Mouse (Mus musculus): ENCODE data around the gene Map10. TPM values are rescaled to one million over a fixed set of nuclear protein-coding genes. Genes with fewer than 3 reads are reported as not detected.

Map10 gene
- polyA plus RNA-seq, 1 experiment from 2014 or later, result 6.1 TPM

GRCm38 (mm10) chr8:125665183-125665875, 4.3 kb upstream of the Map10 start:
- Histone ChIP-seq H3K4me3 (ENCODE audit: low read depth, low read length) (no peak overlapping the region), H3K4me1 (ENCODE audit: control insufficient read depth, insufficient read depth, low read length) (peaks cover 20% of the 10 kb centered on the region), H3K9me3 (replicated peaks; ENCODE audit: control insufficient read depth, low read length) (no peaks in the 10 kb centered on the region), H3K9ac (ENCODE audit: low read depth, low read length) (no peak overlapping the region), H3K27me3 (ENCODE audit: control insufficient read depth, insufficient read depth, low read length) (no peaks in the 10 kb centered on the region), H3K27ac (ENCODE audit: low read depth, low read length) (peak overlapping the region; percentile 93), H3K36me3 (ENCODE audit: control insufficient read depth, insufficient read depth, low read length) (no peaks in the 10 kb centered on the region), H3K4me2 (0 out of 2 replicates have a peak overlapping the region, but pooled peaks have one; percentile 1)
- ATAC-seq (replicated peaks; ENCODE audit: insufficient number of reproducible peaks, low FRiP score, low TSS enrichment), result no peak
- WGBS (ENCODE audit: insufficient replicate concordance), result 57% methylated on average over 8 of the region's 8 CpGs

GRCm38 (mm10) chr8:125665876-125666186, 3.8 kb upstream of the Map10 start:
- H3K36me3 ChIP-seq (ENCODE audit: control insufficient read depth, insufficient read depth, low read length), result peaks cover 2% of the 10 kb centered on the region; the same call in 1 of the 2 replicates
- H3K9me3 ChIP-seq (replicated peaks; ENCODE audit: control insufficient read depth, low read length), result peaks cover 2% of the 10 kb centered on the region
- ATAC-seq (replicated peaks; ENCODE audit: insufficient number of reproducible peaks, low FRiP score, low TSS enrichment), result no peak
- H3K9ac ChIP-seq (ENCODE audit: low read depth, low read length), result no peak overlapping the region
- no peak overlapping the region for H3K4me3 ChIP-seq (ENCODE audit: low read depth, low read length)
- H3K4me2 ChIP-seq, result peak overlapping the region; percentile 1; the same call in 1 of the 2 replicates
- peak overlapping the region; percentile 93 for H3K27ac ChIP-seq (ENCODE audit: low read depth, low read length)
- H3K4me1 ChIP-seq (ENCODE audit: control insufficient read depth, insufficient read depth, low read length), result peaks cover 21% of the 10 kb centered on the region
- WGBS (ENCODE audit: insufficient replicate concordance), result 17% methylated on average over 2 of the region's 2 CpGs
- H3K27me3 ChIP-seq (ENCODE audit: control insufficient read depth, insufficient read depth, low read length), result no peaks in the 10 kb centered on the region

- Histone ChIP-seq H3K4me1 (ENCODE audit: control insufficient read depth, insufficient read depth, low read length) (peaks cover 21% of the 10 kb centered on the region), H3K27me3 (ENCODE audit: control insufficient read depth, insufficient read depth, low read length) (no peaks in the 10 kb centered on the region), H3K36me3 (ENCODE audit: control insufficient read depth, insufficient read depth, low read length) (peaks cover 6% of the 10 kb centered on the region; the same call in 1 of the 2 replicates), H3K9ac (ENCODE audit: low read depth, low read length) (no peak overlapping the region), H3K9me3 (replicated peaks; ENCODE audit: control insufficient read depth, low read length) (peaks cover 6% of the 10 kb centered on the region), H3K4me3 (ENCODE audit: low read depth, low read length) (no peak overlapping the region), H3K4me2 (peak overlapping the region; percentile 46), H3K27ac (ENCODE audit: low read depth, low read length) (peak overlapping the region; percentile 93)
- ATAC-seq (replicated peaks; ENCODE audit: insufficient number of reproducible peaks, low FRiP score, low TSS enrichment), result no peak
- WGBS (ENCODE audit: insufficient replicate concordance), result 21% methylated on average over 5 of the region's 5 CpGs
Observed at GRCm38 (mm10) chr8:125666201-125666600, 3.4 kb upstream of the Map10 start.

- H3K9ac ChIP-seq (ENCODE audit: low read depth, low read length), result no peak overlapping the region
- H3K27me3 ChIP-seq (ENCODE audit: control insufficient read depth, insufficient read depth, low read length), result no peaks in the 10 kb centered on the region
- H3K36me3 ChIP-seq (ENCODE audit: control insufficient read depth, insufficient read depth, low read length), result peaks cover 9% of the 10 kb centered on the region; the same call in 1 of the 2 replicates
- WGBS (ENCODE audit: insufficient replicate concordance), result 57% methylated on average over 2 of the region's 2 CpGs
- no peak overlapping the region for H3K4me3 ChIP-seq (ENCODE audit: low read depth, low read length)
- no peak for ATAC-seq (replicated peaks; ENCODE audit: insufficient number of reproducible peaks, low FRiP score, low TSS enrichment)
- H3K9me3 ChIP-seq (replicated peaks; ENCODE audit: control insufficient read depth, low read length), result peaks cover 12% of the 10 kb centered on the region
- H3K27ac ChIP-seq (ENCODE audit: low read depth, low read length), result peak overlapping the region; percentile 93; the same call in 1 of the 2 replicates
- H3K4me2 ChIP-seq, result no peak overlapping the region
- peaks cover 21% of the 10 kb centered on the region for H3K4me1 ChIP-seq (ENCODE audit: control insufficient read depth, insufficient read depth, low read length)
Observed at GRCm38 (mm10) chr8:125667248-125667647, 2.4 kb upstream of the Map10 start.

- Histone ChIP-seq H3K9me3 (replicated peaks; ENCODE audit: control insufficient read depth, low read length) (peaks cover 12% of the 10 kb centered on the region), H3K9ac (ENCODE audit: low read depth, low read length) (no peak overlapping the region), H3K4me2 (peak overlapping the region; percentile 78), H3K27ac (ENCODE audit: low read depth, low read length) (no peak overlapping the region), H3K27me3 (ENCODE audit: control insufficient read depth, insufficient read depth, low read length) (no peaks in the 10 kb centered on the region), H3K4me1 (ENCODE audit: control insufficient read depth, insufficient read depth, low read length) (peaks cover 21% of the 10 kb centered on the region), H3K4me3 (ENCODE audit: low read depth, low read length) (peak overlapping the region; percentile 58), H3K36me3 (ENCODE audit: control insufficient read depth, insufficient read depth, low read length) (peaks cover 9% of the 10 kb centered on the region; the same call in 1 of the 2 replicates)
- WGBS (ENCODE audit: insufficient replicate concordance), result 78% methylated on average over 14 of the region's 14 CpGs
- no peak for ATAC-seq (replicated peaks; ENCODE audit: insufficient number of reproducible peaks, low FRiP score, low TSS enrichment)
Observed at GRCm38 (mm10) chr8:125669159-125669699, 389 bp upstream of the Map10 start.

GRCm38 (mm10) chr8:125670420-125670819, 802 bp downstream of the Map10 start:
- H3K27ac ChIP-seq (ENCODE audit: low read depth, low read length), result no peak overlapping the region
- no peak overlapping the region; the same call in 1 of the 2 replicates for H3K9ac ChIP-seq (ENCODE audit: low read depth, low read length)
- peaks cover 12% of the 10 kb centered on the region for H3K9me3 ChIP-seq (replicated peaks; ENCODE audit: control insufficient read depth, low read length)
- H3K4me2 ChIP-seq, result peak overlapping the region; percentile 78
- peak overlapping the region; percentile 58 for H3K4me3 ChIP-seq (ENCODE audit: low read depth, low read length)
- no peak for ATAC-seq (replicated peaks; ENCODE audit: insufficient number of reproducible peaks, low FRiP score, low TSS enrichment)
- H3K4me1 ChIP-seq (ENCODE audit: control insufficient read depth, insufficient read depth, low read length), result peaks cover 18% of the 10 kb centered on the region
- 90% methylated on average over 6 of the region's 6 CpGs for WGBS (ENCODE audit: insufficient replicate concordance)
- H3K27me3 ChIP-seq (ENCODE audit: control insufficient read depth, insufficient read depth, low read length), result no peaks in the 10 kb centered on the region
- H3K36me3 ChIP-seq (ENCODE audit: control insufficient read depth, insufficient read depth, low read length), result peaks cover 9% of the 10 kb centered on the region; the same call in 1 of the 2 replicates

- WGBS (ENCODE audit: insufficient replicate concordance), result 94% methylated on average over 9 of the region's 9 CpGs
- peaks cover 12% of the 10 kb centered on the region for H3K9me3 ChIP-seq (replicated peaks; ENCODE audit: control insufficient read depth, low read length)
- H3K9ac ChIP-seq (ENCODE audit: low read depth, low read length), result no peak overlapping the region
- H3K4me1 ChIP-seq (ENCODE audit: control insufficient read depth, insufficient read depth, low read length), result peaks cover 14% of the 10 kb centered on the region; the same call in 1 of the 2 replicates
- no peaks in the 10 kb centered on the region for H3K27me3 ChIP-seq (ENCODE audit: control insufficient read depth, insufficient read depth, low read length)
- H3K27ac ChIP-seq (ENCODE audit: low read depth, low read length), result no peak overlapping the region
- no peak overlapping the region for H3K4me2 ChIP-seq
- ATAC-seq (replicated peaks; ENCODE audit: insufficient number of reproducible peaks, low FRiP score, low TSS enrichment), result no peak
- H3K4me3 ChIP-seq (ENCODE audit: low read depth, low read length), result no peak overlapping the region
- peaks cover 9% of the 10 kb centered on the region; the same call in 1 of the 2 replicates for H3K36me3 ChIP-seq (ENCODE audit: control insufficient read depth, insufficient read depth, low read length)
Observed at GRCm38 (mm10) chr8:125670906-125671305, 1.3 kb downstream of the Map10 start.

- Histone ChIP-seq H3K4me2 (no peak overlapping the region), H3K27ac (ENCODE audit: low read depth, low read length) (no peak overlapping the region), H3K4me1 (ENCODE audit: control insufficient read depth, insufficient read depth, low read length) (peaks cover 13% of the 10 kb centered on the region; the same call in 1 of the 2 replicates), H3K9ac (ENCODE audit: low read depth, low read length) (no peak overlapping the region), H3K9me3 (replicated peaks; ENCODE audit: control insufficient read depth, low read length) (peaks cover 12% of the 10 kb centered on the region), H3K4me3 (ENCODE audit: low read depth, low read length) (no peak overlapping the region), H3K27me3 (ENCODE audit: control insufficient read depth, insufficient read depth, low read length) (no peaks in the 10 kb centered on the region), H3K36me3 (ENCODE audit: control insufficient read depth, insufficient read depth, low read length) (peaks cover 9% of the 10 kb centered on the region; the same call in 1 of the 2 replicates)
- no peak for ATAC-seq (replicated peaks; ENCODE audit: insufficient number of reproducible peaks, low FRiP score, low TSS enrichment)
- WGBS (ENCODE audit: insufficient replicate concordance), result 94% methylated on average over 5 of the region's 5 CpGs
Observed at GRCm38 (mm10) chr8:125671371-125671770, 1.8 kb downstream of the Map10 start.

Data from heart, embryonic 11.5 days (tissue).